Mouse (Mus musculus): ENCODE data around the gene Tmem94.
"Not testable (repeated sequence)": the region's sequence is repeated elsewhere in the genome, so short reads cannot be mapped to it uniquely, and the experiment has no call there.

Gene Tmem94

DNA sequence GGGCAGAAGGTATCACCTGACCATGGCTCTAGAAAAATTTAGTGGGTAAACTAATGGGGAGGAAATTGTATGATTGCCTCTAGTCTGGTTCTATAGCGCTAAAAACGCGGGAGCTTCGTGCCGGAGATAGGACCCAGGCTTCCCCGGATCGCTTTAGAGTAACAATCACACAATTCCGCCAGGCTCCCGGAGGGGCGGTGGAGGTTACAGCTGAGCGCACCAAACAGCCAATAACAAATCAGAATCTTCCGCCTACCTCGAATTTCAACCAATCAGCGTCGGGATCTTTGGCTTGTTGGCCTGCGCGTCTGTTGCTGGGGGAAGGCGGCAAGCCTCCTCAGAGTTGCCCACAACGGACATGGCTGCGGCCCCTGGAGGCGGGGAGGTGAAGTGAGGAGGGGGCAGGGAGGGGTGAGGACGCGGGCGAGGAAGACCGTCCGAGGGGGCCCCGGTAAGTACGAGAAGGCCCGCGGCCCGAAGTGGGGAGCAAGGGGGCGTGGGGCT, at the start of gene Tmem94:
Gene Tmem94 (plus strand): TSS at position 331 of the 504 bp plus-strand sequence.
- DNase-seq (ENCODE audit: low read depth): peak; percentile 99

DNA sequence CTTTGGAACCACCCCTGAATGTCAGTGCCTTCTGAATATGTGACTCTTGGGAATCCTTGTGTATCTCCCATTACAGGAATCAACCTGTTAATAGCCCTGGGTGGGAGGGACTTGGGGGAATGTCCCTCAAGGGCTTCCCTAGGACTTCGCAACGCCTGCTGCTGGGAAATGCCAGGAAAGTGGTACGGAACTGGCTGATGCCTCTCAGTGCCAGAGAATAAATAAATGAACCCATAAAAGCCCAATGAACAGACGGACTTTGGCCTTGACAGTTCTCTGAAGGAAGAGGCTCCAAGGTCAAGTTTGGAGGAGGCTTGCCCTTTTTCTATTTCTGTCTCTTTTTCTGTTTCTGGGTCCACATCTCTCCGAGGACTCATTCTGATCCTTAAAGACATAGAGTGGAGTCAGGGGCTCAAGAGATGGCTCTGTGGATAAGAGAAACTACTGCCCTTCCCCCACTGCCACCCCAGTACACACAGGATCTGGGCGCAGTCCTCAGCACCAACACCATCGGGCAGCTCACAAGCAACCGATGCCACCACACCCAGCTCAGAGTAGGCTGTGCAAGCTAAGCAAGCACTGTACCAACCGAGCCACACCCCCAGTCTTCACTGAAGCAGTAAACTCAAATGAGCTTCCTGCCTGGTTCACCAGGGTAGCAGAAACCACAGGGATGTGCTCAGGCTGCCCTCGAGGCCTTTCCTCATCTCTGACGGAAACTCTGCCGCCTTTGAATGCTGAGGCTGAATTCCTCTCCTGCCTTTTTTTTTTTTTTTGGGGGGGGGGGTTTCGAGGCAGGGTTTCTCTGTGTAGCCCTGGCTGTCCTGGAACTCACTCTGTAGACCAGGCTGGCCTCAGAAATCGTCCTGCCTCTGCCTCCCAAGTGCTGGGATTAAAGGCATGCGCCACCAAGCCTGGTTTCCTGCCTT, 48.6 kb upstream of the Tmem94 start:
- DNase-seq (ENCODE audit: low read depth): no peak

DNA sequence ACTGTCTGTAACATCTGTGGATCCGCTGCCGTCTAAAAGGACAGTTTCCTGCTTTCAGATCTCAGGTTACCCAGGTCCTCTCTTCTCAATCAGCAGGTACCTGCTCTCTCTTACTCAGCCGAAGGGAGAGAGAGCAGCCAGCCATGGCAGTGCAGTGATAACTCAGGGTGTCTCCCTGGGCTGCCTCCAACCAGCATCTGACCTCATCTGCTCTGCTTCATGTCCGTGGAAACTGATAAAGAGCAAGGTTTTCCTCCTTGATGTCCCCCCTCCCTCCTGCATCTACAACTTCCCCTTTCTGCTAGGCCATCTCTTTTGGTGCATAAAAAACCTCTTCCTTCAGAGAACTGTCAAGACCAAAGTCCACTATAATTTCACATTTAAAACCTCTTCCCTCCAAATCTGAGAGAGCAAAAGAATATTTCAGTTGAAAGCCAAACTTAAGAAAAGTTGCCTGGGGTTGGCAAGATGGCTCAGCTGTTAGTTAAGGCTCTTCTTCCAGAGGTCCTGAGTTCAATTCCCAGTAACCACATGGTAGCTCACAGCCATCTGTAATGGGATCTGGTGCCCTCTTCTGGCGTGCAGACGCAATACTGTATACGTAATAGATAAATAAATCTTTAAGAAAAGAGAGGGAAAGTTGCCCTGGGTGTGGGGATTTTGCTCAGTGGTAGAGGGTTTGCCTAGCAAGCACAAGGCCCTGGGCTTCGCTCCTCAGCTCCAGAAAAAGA, 47.4 kb upstream of the Tmem94 start:
- peak; percentile 64 for DNase-seq (ENCODE audit: low read depth)

DNA sequence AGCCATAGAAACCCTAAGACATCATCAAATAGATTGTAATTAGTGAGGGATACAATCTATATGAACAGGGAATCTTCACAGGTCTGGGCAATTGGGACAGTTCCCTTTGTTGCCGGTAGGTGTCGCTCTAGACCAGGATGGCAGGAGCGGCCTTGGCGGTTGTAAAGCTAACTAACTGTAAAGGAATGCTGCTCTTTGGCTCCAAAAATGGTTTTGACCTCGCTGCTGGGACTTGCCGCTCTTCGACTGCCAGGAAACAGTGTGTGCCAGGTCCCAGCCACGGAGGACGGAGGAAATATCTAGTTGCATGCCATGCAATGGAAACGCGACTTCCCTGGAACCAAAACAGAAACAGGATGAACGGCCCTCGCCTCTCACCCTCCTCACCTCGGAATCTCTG, 42.6 kb upstream of the Tmem94 start:
- DNase-seq (ENCODE audit: low read depth): peak; percentile 92

DNA sequence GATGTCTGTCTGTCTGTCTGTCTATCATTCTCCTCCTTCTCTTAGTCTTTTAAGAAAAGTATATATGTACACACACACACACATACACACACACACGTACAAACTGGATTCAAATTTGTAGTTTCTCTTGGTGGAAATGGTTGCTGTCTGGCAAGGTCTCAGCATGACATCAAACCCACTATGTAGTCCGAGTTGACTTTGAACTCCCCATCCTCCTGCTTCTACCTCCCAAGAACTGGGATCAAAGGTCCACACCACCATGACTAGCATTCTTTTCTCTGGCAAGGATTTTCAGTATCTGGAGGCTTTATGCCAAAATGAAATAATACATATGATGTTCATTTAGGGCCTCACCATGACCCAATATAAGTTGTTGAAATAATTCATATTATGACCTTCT, 42.0 kb upstream of the Tmem94 start:
- DNase-seq (ENCODE audit: low read depth): peak; percentile 45

DNA sequence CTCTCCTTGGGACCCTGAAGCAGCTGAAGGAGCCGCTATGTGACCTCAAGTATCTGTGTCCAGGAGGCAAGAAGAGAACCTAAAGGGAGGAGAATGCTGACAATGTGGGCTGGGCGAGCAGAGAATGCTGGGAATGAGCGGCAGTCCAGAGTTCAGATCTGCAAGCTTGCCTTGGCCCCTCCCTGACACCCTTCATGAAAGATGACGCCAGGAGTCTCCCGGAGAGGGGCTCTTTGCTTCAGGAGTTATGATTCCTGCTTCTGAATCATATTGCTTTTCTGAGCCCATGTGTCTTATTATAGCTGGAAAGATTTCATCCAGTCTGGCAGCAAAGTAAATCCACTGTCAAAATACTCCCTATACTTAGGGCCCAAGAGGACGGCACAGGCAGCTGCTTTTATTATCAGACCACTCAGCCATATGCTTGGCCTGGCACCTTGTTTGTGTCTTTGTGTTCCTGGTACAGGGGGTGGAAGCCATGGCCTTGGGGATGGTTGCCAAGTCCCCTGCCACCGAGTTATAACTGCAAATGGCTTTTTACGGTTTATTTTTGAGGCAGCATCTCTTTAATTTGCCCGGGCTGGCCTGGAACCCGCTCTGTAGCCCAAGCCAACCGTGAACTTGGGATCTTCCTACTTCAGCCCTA, 31.1 kb upstream of the Tmem94 start:
- DNase-seq (ENCODE audit: low read depth): peak; percentile 66

DNA sequence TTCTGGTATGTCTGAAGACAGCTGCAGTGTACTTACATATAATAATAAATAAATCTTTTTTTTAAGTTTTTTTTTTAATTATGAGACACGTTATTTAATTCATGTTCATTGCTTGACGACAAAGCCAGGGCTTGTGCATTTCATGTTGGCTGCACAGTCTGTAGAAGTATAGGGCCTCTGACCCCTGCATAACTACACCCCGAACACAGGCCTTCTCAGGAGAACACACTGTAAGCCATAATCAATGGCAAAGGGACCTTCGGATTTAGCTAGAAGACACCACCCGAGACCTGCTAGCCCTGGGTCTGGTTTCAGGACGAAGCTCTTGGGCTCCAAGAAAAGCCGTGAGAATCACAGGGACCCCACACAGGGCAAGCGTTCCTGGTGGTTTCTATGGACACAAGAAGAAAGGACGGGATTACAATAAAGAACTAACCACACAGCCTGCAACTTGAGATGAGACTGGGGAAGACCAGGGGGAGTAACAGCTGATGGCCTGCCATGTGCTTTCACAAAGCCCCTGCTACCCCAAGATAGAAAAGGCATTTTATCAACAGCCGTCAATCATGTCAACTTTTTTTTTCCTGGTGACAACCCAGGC, 27.5 kb upstream of the Tmem94 start:
- DNase-seq (ENCODE audit: low read depth): no peak

DNA sequence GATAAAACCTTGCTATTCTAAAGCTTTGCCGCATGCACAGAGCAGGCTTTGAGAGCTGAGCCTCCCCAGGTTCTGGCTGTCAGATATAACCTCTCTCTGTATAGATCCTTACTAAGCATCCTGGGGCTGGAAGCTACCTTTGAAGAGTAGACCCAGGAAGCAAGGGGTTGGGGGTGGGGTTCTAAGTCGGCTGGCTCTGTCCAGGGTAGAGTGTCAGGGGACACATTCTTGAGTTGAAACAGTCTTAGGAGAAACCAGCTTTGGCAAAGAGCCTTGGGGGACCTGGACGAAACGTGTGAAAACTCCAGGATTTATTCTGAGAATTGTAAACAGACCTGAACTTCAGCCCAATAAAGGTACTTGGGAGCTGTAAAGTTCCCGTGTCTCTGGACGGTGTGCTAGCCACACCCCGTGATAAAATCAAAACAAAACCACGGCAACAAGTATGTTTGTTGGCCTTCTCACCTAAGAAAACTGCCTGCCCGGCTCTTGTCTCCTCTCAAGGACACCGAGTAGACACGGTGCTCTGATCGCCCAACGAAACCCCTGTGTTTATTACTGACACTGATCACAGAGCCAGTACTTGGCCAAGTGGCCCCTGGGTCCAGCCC, 26.9 kb upstream of the Tmem94 start:
- DNase-seq (ENCODE audit: low read depth): no peak

DNA sequence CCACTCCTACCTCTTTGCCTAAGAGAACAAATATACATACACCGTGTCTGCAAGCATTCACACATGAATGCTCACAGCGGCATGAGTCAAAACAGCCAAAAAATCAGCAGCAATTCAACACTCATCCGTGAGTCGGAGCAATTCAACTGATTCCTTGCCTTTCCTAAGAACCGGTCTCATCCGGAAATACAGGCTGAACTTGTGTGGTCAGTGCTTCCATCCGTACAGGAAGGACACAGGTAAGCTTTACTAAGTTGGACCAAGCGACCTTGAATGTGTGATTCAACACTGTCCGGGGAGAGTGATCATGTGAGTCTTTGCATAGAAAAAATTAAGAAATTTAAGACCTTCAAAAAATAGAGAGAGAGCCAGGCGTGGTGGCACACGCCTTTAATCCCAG, 24.2 kb upstream of the Tmem94 start:
- no peak for DNase-seq (ENCODE audit: low read depth)

DNA sequence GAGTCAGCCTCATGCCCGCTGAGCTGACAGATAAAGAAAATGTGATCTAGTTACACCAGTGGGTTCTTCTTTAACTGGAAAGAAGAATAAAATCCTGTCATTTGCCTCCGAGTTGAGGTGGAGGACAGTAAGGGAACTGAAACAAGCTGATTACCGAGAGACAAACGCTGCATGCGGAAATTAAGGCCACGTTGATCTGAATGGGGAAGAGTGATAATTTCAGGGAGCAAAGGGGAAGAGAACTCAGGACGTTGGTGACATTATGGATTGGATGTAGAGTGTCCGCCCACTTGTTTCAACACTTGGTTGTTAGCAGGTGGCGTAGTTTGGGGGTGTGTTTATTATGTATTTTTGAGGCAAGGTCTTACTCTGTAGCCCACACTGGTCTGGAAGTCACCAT, 22.3 kb upstream of the Tmem94 start:
- no peak for DNase-seq (ENCODE audit: low read depth)

DNA sequence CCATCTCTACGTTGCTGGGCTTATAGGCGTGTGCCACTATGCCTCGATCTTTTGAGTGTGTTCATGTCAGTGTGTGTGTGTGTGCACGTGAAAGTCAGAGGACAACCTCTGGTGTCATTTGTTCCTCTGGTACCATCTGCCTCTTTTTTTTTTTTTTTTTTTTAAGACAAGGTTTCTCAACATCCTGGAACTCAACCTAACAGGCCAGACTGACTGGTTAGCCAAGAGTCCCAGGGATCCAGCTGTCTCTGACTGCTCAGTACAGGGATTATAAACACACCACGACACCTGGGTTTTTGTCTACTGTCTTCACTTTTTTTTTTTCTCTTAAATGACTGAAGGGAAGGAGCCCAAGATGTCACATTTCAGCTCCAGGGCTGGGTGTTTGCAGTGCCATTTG, 20.8 kb upstream of the Tmem94 start:
- no peak for DNase-seq (ENCODE audit: low read depth)

DNA sequence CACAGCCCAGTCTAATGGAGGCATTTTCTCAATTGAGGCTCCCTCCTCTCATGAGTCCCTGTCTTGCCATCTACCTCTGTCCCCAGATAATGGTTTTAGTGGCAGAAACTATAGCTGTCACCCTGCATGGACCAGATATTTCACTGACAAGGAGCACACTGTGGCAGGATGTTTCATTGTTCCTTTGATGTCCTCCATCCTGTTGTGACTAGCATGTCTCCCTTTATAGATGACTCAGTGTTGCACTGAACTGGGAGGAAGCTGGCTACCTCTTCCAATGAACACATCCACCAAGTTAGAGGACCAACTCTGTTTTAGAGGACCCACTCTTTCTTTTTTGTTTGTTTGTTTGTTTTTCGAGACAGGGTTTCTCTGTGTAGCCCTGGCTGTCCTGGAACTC, 19.1 kb upstream of the Tmem94 start:
- DNase-seq (ENCODE audit: low read depth): no peak

DNA sequence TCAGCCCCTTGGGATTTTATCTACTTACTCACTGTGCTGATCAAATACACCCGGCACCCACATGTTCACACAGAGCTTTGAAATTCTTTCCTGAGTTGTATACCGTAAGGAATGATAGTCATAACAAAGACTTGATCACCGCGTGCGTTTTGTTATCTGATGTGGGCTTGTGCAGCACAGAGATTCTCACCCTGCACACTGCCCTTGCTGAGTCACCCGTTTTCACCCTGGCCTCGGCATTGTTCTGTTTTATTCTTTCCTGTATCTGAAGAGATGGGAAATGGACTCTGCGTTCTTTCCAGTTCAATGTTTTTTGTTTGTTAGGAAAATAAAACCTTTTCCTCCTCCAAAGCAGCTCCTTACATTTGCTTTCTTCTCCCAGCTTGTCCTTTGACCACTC, 18.5 kb upstream of the Tmem94 start:
- no peak for DNase-seq (ENCODE audit: low read depth)

DNA sequence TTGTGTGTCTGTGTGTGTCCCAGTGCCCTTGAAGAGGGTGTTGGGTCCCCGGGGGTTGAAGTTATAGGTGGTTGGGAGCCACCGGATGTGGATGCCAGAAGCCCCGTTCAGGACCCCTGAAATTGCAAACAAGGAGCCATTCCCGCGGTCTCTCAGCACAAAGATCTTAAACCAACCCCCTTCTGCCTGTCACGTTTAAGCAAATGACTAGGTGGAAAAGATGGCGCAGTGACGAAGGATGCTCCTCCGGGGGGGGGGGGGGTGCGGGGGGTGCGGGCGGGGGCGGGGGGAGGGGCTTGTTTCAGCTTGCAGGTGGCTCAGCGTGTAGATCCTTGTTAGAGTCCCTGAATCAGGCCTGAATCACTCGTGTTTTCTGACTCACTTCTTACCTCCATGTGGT, 17.9 kb upstream of the Tmem94 start:
- DNase-seq (ENCODE audit: low read depth): no peak

DNA sequence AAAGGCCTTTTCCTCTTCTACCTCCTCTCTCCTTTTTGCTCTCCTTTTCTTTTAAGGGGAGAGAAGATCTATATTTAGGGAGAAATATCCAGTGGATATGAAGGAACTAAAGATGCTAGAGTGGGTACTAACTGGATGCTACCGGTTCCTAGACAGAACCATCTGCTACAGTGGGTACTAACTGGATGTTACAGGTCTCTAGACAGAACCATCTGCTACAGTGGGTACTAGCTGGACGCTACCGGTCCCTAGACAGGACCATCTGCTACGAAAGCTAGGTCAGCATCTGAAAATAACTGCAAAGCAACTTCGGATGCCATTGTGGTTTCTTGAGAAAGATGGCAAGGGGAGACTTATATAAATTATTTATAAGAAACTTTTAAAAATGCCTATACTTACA, 15.4 kb upstream of the Tmem94 start:
- DNase-seq (ENCODE audit: low read depth): no peak

DNA sequence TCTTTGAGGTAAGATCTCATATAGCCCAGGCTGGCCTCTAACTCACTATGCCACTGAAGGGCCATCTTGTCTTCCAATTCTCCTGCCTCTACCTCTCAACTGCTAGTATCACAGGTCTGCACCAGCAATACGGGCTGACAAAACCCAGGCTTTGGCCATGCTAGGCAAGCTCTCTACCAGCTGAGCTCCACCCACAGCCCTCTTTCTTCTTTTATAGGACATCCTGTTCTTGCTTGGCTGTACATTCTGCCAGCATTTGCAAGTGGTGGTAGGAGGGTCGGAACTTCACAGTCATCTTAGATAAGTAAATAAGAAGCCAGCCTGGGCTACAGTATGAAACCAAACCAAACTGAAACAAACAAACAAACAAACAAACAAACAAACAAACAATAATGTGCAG, 13.5 kb upstream of the Tmem94 start:
- DNase-seq (ENCODE audit: low read depth): no peak

DNA sequence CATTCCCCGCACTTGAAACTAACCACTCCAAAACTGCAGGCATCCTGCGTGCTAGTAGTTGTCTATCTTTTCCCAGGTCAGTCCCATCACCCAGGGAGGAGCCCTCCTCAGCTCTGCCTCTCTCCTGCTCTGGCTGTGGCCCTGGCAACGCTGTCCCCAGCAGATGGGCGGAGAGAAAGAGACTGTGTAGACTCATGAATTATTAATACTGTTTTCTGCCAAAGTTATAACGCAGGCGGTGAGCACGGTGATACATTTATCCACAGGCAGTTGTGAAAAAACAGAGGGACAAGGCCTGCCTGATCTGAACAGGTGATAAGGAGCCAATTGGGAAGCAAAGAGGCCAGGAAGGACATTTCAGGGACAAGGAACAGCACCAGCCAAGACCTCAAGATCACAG, 12.6 kb upstream of the Tmem94 start:
- DNase-seq (ENCODE audit: low read depth): no peak

DNA sequence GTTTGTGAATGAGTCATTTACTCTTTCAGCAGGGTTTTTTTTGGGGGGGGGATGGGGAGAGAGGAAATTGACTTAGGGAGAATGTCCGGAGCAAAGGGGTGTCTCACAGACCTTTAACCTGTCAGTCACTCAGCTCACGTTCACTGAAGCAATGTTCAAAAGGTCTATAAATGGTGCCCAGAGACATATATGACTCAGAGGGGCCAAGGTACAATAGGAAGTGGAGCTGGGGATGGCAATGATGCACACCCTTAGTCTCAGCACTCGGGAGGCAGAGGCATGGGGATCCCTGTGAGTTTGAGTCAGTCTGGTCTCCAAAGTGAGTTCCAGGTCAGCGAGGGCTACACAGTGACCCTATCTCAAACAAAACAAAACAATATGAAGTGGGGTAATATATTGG, 11.7 kb upstream of the Tmem94 start:
- DNase-seq (ENCODE audit: low read depth): no peak

DNA sequence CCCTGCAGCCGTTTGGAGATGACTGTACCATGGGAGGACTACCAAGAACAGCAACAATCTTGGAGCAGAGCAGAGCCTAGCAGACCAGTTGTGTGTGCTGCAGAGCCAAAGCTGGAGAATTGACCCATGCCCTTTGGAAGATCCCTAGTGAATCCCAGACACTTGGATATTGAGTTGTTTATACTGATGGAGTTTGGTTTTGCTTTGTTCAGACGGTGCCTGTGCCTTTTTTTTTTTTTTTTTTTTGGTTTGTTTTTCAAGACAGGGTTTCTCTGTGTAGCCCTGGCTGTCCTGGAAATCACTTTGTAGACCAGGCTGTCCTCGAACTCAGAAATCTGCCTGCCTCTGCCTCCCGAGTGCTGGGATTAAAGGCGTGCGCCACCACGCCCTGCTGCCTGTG, 3.1 kb upstream of the Tmem94 start:
- DNase-seq (ENCODE audit: low read depth): not testable (repeated sequence)

DNA sequence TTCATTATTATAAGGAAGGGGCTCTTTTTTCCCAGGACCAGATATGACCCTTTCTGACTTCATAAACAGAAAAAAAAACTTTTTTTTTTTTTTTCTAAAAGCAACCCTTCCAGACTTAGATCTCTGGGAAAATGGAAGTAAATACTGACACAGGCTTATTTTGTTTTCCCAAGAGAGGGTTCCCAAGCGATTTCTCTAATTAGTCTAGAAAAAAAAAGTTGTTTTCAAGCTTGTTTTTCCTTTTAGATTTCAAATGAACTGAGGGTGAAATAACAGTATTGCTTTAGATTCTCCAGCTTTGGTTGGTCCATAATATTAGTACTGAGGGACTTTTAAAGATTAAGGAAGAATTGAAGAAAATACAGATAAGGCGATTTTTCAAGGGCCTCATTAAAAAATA, 535 bp upstream of the Tmem94 start:
- DNase-seq (ENCODE audit: low read depth): no peak

DNA sequence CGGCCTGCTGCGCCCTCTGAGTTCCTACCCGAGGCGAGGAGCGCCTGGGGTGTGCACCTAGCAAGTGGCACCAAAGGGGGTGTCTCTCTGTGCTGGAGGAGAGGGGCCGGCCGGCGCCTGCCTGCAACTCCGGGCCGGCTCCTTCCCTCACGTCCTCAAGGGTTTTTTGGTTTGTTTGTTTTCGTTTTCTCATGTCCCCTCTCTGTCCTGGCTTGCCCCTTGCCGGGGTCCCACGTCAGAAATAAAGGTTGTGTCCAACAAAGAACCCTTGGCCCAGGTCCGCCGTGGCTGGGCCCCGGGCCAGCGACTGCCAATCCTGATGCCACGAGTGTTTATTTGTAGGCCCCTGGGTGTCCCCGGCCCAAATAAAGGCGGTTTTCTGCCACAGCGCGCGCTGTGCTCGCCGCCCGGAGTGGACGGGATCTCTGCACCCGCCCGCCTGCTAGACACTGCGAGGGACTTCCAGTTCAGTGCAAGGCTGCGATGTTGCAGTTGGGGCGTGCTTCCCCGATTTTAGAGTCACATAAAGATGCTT, 441 bp downstream of the Tmem94 start:
- no peak for DNase-seq (ENCODE audit: low read depth)
